Mouse (Mus musculus) layer of hippocampus, adult 2 months (tissue): ENCODE measurements around the gene Pafah2. TPM values are rescaled to one million over a fixed set of nuclear protein-coding genes. Genes with fewer than 3 reads are reported as not detected.
A peak's percentile ranks its signal among the peaks of the same experiment; 100 is the strongest.

Source experiments
- DNase-seq, 2 experiments: peaks; one replicate each; pipeline ENCODE4 v3.0.0; 2022; ENCODE audit warnings: low spot score in 2 of 2
- H3K27ac ChIP-seq: fragments of 200-600 bp; 2 replicates; pipeline ENCODE4 v1.8.1; 2022
- H3K4me3 ChIP-seq: fragments of 200-600 bp; 2 replicates; pipeline ENCODE4 v1.8.1; 2022; ENCODE audit warnings: mild to moderate bottlenecking
- CTCF ChIP-seq: fragments of 200-600 bp; conservative IDR thresholded peaks from 2 replicates; pipeline ENCODE4 v1.8.1; 2022; ENCODE audit warnings: antibody characterized with exemption, mild to moderate bottlenecking, moderate library complexity
- total RNA-seq, 2 experiments: library from RNA; stranded (reverse); gene quantifications; 2 replicates each; pipeline ENCODE4 v1.2.3; 2021

Gene Pafah2
- total RNA-seq, 2 experiments from 2014 or later, result 6.6 to 9.0 TPM

DNA sequence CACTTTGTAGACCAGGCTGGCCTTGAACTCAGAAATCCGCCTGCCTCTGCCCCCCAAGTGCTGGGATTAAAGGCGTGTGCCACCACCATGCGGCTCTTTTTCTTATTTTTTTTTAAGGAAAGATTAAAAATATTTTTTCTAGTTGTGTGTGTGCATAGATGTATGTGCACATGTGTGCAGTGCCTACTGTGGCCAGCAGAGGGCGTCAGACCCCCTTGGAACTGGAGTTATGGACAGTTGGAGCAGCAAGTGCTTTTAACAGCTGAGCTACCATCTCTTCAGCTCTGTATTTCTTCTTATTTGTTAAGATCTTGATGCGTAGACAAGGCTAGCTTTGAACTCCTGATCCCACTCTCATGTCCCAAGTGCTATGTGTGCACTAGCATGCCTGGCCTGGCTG lies 13.2 kb downstream of the Pafah2 start:
- no peak for DNase-seq
- TF ChIP-seq CTCF, result peak; percentile 72
- H3K4me3 ChIP-seq, result no peak overlapping the region
- H3K27ac ChIP-seq, result no peak overlapping the region

DNA sequence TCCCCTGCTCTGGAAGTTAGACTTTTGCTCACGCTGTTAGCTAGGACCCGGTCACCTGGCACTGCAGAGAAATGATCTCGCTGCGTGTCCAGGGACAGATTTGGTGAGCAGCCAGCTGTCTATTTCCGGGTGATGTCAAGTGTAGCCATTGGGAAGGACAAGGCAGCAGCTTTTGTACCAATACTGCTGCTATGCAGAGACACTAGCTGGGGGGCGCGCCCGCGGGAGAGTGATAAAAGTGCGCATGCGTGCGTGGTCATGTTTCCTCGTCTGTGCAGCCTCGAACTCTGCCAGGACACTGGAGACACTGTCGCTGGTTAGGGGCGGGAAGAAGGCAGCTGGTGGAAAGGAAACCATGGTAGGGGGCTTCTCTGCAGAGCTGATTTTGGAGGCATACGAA lies 20.1 kb downstream of the Pafah2 start:
- DNase-seq, result no peak
- Histone ChIP-seq H3K4me3 (no peak overlapping the region), H3K27ac (peak overlapping the region; percentile 83)
- no peak for TF ChIP-seq CTCF

DNA sequence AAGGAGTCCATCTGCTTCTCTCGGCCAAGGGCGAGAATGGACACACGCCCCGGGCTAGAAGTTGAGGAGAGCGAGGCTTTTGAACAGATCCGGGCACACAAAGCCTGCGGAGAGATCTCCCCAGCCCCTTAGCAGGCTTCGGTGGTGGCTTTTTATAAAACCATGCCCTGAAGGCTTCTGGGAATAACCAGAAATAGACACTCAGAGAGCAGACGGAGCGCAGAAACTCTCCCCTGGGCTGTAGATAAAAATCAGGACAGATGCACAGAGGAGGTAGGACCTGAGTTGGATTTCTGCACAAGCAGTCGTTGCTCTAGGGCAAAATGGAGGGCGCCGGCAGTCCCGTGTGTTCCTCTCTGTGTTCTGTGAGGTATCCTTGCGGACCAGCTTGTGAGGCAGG lies 20.5 kb downstream of the Pafah2 start:
- no peak for DNase-seq
- H3K27ac ChIP-seq, result peak overlapping the region; percentile 83
- no peak overlapping the region; the same call in 1 of the 2 replicates for H3K4me3 ChIP-seq

DNA sequence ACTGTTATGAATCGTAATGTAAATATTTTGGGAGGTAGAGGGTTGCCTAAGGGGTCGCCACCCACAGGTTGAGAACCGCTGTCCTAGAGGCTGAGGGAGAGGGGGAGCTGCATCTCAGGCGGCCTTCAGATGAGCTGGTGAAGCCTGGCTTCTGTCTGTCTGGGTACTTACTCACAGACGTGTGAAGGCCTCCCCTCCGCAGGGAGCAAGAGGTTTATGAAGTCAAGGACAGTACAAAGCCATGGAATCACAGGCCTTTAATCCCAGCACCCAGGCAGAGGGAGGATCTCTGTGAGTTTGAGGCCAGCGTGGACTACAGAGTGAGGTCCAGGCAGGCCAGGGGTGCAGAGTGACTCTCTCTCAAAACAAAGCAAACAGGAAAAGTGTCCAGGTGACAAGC lies 21.0 kb downstream of the Pafah2 start:
- Histone ChIP-seq H3K27ac (peak overlapping the region; percentile 83), H3K4me3 (no peak overlapping the region; the same call in 1 of the 2 replicates)
- no peak for DNase-seq
- TF ChIP-seq CTCF, result no peak

More for the DNA sequence above, 20.5 kb downstream of the Pafah2 start:
- no peak for TF ChIP-seq CTCF

DNA sequence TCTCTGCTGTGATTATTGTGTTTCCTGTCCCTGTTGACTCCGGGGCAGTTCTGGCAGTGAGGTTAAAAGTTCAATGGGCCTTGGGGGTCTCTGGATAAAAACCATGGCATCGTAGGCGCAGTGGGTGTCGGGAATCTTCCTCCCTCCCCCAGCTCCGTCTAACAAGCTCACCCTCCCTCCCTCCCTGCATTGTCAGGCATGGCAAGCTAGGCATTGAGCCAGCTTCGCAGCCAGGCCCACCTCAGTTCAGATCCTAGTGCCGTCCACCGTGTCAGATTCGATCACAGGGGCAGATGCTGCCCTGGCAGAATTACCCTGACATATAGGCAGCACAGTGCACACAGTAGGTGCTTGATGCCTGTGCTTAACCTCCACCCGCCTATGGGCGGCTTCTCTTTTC lies 25.9 kb downstream of the Pafah2 start:
- no peak for DNase-seq
- TF ChIP-seq CTCF, result no peak
- Histone ChIP-seq H3K4me3 (no peak overlapping the region), H3K27ac (no peak overlapping the region)

DNA sequence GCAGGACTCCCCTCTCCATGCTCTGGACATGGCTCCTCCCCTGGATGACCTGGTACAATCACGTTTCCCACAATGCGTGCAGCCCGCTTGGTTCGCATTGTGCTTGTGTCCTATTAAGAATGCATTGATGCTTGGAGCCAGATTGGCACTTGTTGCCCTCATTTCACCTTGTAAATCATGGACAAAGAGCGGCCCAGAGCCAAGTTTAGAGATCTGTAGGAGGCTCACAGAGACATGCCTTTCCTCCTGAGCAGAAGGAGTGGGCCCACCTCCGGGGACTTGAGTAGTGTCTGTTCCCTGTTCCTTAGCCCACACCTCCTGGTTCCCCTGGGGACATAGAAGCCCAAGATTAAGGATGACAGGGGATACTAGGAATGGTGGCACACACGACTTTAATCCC lies 27.8 kb downstream of the Pafah2 start:
- no peak overlapping the region for H3K4me3 ChIP-seq
- H3K27ac ChIP-seq, result no peak overlapping the region
- no peak for TF ChIP-seq CTCF
- no peak for DNase-seq

DNA sequence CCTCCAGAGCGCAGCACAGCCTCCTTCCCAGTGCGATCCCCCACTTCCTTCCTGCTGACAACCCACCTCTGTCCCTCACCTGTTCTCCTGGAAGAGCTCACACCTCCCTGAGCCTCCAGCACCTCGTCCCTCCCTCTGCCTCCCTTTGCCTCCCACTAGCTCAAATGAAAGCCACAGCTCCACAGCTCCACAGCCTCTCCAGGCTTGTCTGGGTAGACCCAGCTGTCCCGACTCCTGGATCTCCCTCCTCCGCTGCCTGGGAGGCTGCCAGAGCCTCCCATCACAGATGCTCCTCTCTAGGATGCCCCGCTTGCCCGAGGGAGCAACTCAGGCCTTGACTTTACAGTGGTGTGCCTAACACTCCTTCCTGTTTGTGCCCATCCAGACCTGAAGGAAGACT lies 29.0 kb downstream of the Pafah2 start:
- H3K27ac ChIP-seq, result no peak overlapping the region
- no peak overlapping the region for H3K4me3 ChIP-seq
- no peak for DNase-seq
- no peak for TF ChIP-seq CTCF

DNA sequence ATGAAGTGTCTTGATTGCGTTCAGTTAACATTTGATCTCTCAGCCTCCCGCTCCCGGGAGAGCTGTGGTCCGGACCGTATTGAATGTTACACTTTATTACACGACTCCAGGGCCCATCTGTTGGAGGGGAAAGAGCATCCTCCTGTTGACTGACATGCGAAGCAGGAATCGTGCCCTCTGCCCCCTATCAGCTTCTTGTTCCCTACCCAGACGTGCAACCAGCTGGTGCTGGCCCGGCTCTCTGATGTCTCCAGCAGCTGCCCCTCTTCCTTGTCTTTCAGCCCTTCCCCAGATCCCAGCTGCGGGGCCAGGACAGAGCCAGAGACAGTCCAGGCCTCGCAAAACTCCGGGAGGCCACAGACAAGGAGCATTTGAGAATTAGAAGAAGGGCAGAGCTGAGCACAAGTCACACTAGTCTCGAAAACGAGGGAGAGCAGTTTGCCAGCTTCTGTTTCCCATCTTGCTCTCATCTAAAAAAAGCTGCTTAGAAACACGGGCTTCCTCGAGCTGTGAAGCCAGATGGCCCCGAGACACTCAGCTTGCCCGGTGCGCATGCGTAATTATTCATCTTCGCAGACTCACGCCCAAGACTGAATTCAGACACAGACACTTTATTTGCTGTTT lies 34.4 kb downstream of the Pafah2 start:
- Histone ChIP-seq H3K4me3 (peak overlapping the region; percentile 15; the same call in 1 of the 2 replicates), H3K27ac (peak overlapping the region; percentile 95)
- TF ChIP-seq CTCF, result no peak
- DNase-seq, result peak; percentile 89 to 95

DNA sequence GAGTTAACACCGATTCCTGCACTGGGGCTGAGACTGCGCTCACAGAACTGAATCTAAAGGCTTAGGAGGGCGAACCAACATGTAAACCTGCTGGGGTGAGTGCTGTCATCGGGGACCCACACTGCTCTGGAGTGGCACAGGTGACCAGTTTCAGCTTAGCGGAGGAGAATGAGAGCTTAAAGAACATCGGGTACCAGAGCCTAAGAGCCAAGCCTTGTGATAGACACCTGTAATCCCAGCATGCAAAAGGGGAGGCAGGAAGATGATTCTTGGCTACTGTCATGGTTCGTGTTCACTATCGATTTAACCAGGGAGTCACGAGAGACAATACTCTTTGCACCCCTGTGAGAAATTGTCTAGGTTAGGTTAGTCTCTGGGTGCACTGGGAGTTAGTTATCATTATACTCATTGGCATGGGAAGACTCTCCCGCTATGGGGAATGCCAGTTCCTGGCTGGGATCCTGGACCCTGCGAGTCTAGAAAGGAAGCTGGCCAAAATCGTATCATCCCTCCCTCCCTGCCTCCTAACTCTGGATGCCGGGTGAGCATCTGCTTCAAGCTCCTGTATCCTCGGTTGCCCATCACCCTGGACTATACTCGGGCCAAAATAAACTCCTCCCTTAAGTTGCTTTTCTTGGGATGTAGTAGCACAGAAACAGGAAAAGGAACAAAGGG lies 36.7 kb downstream of the Pafah2 start:
- Histone ChIP-seq H3K27ac (0 out of 2 replicates have a peak overlapping the region, but pooled peaks have one; percentile 14), H3K4me3 (no peak overlapping the region)
- no peak for DNase-seq
- TF ChIP-seq CTCF, result no peak

DNA sequence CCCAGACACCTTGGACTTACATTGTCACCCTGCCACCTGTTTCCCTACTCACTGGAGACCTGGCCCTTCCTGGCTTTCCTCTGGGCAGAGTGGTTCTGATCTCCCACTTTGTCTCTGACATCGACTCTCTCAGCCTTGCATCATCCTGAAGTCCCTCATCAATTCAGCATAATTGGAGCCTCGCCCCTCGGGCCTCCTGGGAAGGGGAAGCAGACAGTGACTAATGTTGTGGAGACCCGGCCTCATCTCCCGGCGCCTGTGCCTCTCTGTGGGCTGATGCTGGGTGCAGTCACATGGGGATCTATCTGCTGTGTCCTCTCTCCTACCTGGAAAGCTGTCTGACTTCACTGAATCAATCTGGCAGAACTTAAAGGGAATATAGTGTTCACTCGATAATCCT lies 40.1 kb downstream of the Pafah2 start:
- Histone ChIP-seq H3K4me3 (no peak overlapping the region), H3K27ac (no peak overlapping the region)
- no peak for DNase-seq
- no peak for TF ChIP-seq CTCF

DNA sequence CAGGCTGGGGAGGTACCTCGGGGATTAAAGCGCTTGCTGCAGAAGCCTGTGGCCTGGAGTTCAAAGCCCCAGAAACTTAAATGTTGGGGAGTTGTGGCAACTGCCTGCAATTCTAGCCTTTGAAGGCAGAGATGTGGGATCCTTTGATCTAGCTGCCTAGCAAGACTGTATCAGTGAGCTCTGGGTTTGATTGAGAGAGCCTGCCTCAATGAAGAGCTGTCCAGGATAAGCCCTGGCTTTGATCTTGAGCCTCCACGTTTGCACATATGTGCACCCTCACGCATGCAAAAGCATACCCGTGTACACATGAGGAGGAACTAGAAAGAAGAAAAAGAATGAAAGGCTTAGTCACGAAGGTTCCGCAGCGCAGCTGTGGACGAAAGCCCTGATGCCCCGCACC lies 40.5 kb downstream of the Pafah2 start:
- Histone ChIP-seq H3K27ac (no peak overlapping the region), H3K4me3 (no peak overlapping the region)
- TF ChIP-seq CTCF, result no peak
- DNase-seq, result no peak

DNA sequence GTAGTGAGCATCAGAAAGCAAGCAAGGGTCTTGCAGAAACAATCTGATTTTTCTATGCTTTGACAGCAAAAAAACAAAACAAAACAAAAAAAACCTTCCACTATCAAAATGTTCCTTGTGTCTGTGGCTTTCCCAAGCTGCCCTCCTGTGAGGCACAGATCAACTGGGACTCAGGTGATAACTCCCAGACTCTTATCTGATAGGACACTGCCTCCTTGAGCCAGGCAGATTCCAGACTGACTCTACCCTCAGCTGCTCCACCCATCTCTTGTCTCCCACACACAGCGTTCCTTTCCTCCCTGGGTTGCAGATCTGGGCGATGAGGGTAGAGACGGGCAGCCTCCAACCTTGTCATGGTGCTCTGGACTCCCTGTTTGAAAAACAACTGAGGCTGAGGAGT lies 43.0 kb downstream of the Pafah2 start:
- H3K27ac ChIP-seq, result no peak overlapping the region
- H3K4me3 ChIP-seq, result no peak overlapping the region
- no peak for DNase-seq
- TF ChIP-seq CTCF, result no peak

DNA sequence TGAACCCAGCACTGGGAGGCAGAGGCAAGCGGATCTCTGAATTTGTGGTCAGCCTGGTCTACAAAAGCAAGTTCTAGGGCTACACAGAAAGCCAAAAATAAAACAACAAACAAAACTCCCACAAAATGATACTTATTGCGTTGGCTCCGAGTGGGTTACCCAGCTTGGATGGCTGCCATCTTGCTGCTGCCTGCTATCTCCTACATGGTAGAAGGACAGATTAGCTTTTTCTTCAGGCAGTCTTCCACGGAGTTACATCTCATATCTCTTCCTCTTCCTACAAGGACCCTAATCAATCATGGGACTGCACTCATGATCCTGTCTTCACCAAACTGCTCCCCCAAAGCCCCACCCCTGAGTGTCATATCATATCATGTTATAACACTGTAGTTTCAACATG lies 43.8 kb downstream of the Pafah2 start:
- no peak overlapping the region for H3K27ac ChIP-seq
- no peak for DNase-seq
- H3K4me3 ChIP-seq, result no peak overlapping the region
- no peak; the same call in 1 of the 2 replicates for TF ChIP-seq CTCF

DNA sequence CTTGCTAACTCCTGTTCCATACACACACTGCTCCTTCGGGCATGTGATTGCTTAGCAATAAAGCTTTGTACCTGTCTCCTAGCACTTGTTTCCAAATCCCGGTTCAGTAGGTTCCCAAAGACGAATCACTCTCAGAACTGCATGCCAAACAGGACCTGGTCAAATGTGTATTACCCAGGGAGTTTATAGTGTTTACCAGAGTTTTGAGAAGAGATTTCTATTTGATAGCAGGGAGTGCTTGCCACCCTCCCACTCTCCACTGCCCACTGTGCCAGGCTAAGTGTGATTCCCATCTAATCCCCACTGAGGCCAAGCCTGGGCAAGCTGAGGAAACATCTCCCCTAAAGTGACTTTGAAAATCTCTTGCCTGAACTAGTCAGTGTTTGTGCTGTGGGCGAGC lies 46.1 kb downstream of the Pafah2 start:
- Histone ChIP-seq H3K27ac (no peak overlapping the region), H3K4me3 (no peak overlapping the region)
- no peak for DNase-seq
- no peak for TF ChIP-seq CTCF

DNA sequence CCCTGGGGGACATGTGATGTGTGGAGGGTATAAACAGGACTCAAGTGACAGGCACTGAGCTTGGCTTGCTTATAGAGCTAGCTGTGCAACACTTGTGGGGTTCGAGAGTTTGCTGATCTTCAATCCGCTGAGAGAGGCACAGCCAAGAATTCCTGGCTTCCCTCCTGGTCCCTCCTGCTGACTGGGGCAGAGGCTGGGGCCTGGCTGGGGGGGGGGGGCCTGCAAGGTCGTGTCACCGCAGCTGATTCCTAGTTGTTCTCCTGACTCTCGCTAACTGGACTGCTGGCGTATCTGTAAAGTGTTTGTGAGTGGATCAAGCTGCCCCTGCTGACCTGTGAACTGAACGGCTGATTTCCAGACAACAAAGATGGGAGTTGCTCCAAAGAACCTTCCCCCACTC lies 47.5 kb downstream of the Pafah2 start:
- H3K4me3 ChIP-seq, result no peak overlapping the region
- DNase-seq, result no peak
- H3K27ac ChIP-seq, result no peak overlapping the region
- no peak for TF ChIP-seq CTCF
